Mouse (Mus musculus): ENCODE data around the gene Nppc. TPM values are rescaled to one million over a fixed set of nuclear protein-coding genes. Genes with fewer than 3 reads are reported as not detected.

Gene Nppc
- total and polyA plus RNA-seq, 3 experiments, result not detected

- H3K9ac ChIP-seq (ENCODE audit: control insufficient read depth, low read depth, low read length, poor library complexity, severe bottlenecking), result no peak overlapping the region
- H3K36me3 ChIP-seq (ENCODE audit: control insufficient read depth in 1 of 2, insufficient read depth in 2 of 2, low read length in 2 of 2), result peaks cover 0 to 5% of the 10 kb centered on the region in 2 experiments; a peak in 2 of 4 replicates
- H3K4me1 ChIP-seq (ENCODE audit: control insufficient read depth in 1 of 2, insufficient read depth in 2 of 2, low read length in 2 of 2), result peaks cover 0 to 15% of the 10 kb centered on the region in 2 experiments; a peak in 3 of 4 replicates
- no peak overlapping the region for H3K4me3 ChIP-seq (ENCODE audit: control insufficient read depth in 1 of 2, insufficient read depth in 1 of 2, low read depth in 2 of 2, low read length in 2 of 2)
- no peak overlapping the region for H3K27ac ChIP-seq (ENCODE audit: control insufficient read depth, low read depth, low read length)
- TF ChIP-seq RAD21 (IDR thresholded peaks at IDR 0.05; ENCODE audit: low read depth, low read length) (no peak), KAT2A (conservative IDR thresholded peaks at IDR 0.05; ENCODE audit: low read depth, low read length) (no peak), HCFC1 (IDR thresholded peaks at IDR 0.05; ENCODE audit: low read depth, low read length) (no peak), GABPA (IDR thresholded peaks at IDR 0.05; ENCODE audit: low read depth, low read length) (no peak), NELFE (IDR thresholded peaks at IDR 0.05; ENCODE audit: low read depth, low read length) (no peak), MXI1 (IDR thresholded peaks at IDR 0.05; ENCODE audit: low read depth, low read length) (no peak), RCOR1 (IDR thresholded peaks at IDR 0.05; ENCODE audit: low read depth, low read length) (no peak), ELF1 (IDR thresholded peaks at IDR 0.05; ENCODE audit: low read depth, low read length) (no peak), ETS1 (IDR thresholded peaks at IDR 0.05; ENCODE audit: low read depth, low read length) (no peak), POLR2AphosphoS5 (IDR thresholded peaks at IDR 0.05; ENCODE audit: borderline replicate concordance, low read depth, low read length) (no peak), E2F4 (IDR thresholded peaks at IDR 0.05; ENCODE audit: borderline replicate concordance, low read depth, low read length) (no peak), BHLHE40 (IDR thresholded peaks at IDR 0.05; ENCODE audit: borderline replicate concordance, low read depth, low read length) (no peak), MAZ (IDR thresholded peaks at IDR 0.05; ENCODE audit: low read depth, low read length) (no peak), TBP (IDR thresholded peaks at IDR 0.05; ENCODE audit: low read depth, low read length) (no peak)
- no peaks in the 10 kb centered on the region for H3K9me3 ChIP-seq (replicated peaks; ENCODE audit: insufficient read depth, low read length)
- no peaks in the 10 kb centered on the region for H3K79me2 ChIP-seq (ENCODE audit: control insufficient read depth, insufficient read depth, low read length, poor library complexity)
- DNase-seq (ENCODE audit: low read depth, low spot score), result no peak
- peaks cover 2% of the 10 kb centered on the region in 2 experiments; a peak in 2 of 4 replicates for H3K27me3 ChIP-seq (ENCODE audit: control insufficient read depth in 1 of 2, insufficient read depth in 2 of 2, low read length in 2 of 2)
Observed at GRCm38 (mm10) chr1:86633840-86634750, 36.3 kb downstream of the Nppc start.

GRCm38 (mm10) chr1:86633434-86633833, 36.9 kb downstream of the Nppc start:
- Histone ChIP-seq H3K79me2 (ENCODE audit: control insufficient read depth, insufficient read depth, low read length, poor library complexity) (no peaks in the 10 kb centered on the region), H3K27ac (ENCODE audit: control insufficient read depth, low read depth, low read length) (no peak overlapping the region), H3K27me3 (ENCODE audit: control insufficient read depth in 1 of 2, insufficient read depth in 2 of 2, low read length in 2 of 2) (peaks cover 2% of the 10 kb centered on the region in 2 experiments; a peak in 2 of 4 replicates), H3K9me3 (replicated peaks; ENCODE audit: insufficient read depth, low read length) (no peaks in the 10 kb centered on the region), H3K4me1 (ENCODE audit: control insufficient read depth in 1 of 2, insufficient read depth in 2 of 2, low read length in 2 of 2) (peaks cover 0 to 15% of the 10 kb centered on the region in 2 experiments; a peak in 3 of 4 replicates), H3K36me3 (ENCODE audit: control insufficient read depth in 1 of 2, insufficient read depth in 2 of 2, low read length in 2 of 2) (peaks cover 0 to 5% of the 10 kb centered on the region in 2 experiments; a peak in 2 of 4 replicates), H3K9ac (ENCODE audit: control insufficient read depth, low read depth, low read length, poor library complexity, severe bottlenecking) (no peak overlapping the region), H3K4me3 (ENCODE audit: control insufficient read depth in 1 of 2, insufficient read depth in 1 of 2, low read depth in 2 of 2, low read length in 2 of 2) (no peak overlapping the region)
- TF ChIP-seq MAZ (IDR thresholded peaks at IDR 0.05; ENCODE audit: low read depth, low read length) (no peak), MEF2A (IDR thresholded peaks at IDR 0.05; ENCODE audit: extremely low read depth, insufficient replicate concordance, low read depth, low read length, poor library complexity, severe bottlenecking) (no peak), MAFK (IDR thresholded peaks at IDR 0.05; ENCODE audit: borderline replicate concordance, low read depth, low read length) (no peak), POLR2A (IDR thresholded peaks at IDR 0.05; ENCODE audit: control insufficient read depth in 1 of 2, insufficient read depth in 1 of 2, low read depth in 1 of 2, low read length in 2 of 2, poor library complexity in 1 of 2) (no peak), MYB (IDR thresholded peaks at IDR 0.05; ENCODE audit: low read depth, low read length) (no peak), SIN3A (IDR thresholded peaks at IDR 0.05; ENCODE audit: low read length) (no peak), KAT2A (conservative IDR thresholded peaks at IDR 0.05; ENCODE audit: low read depth, low read length) (no peak), E2F4 (IDR thresholded peaks at IDR 0.05; ENCODE audit: borderline replicate concordance, low read depth, low read length) (no peak), JUND (IDR thresholded peaks at IDR 0.05; ENCODE audit: low read depth, low read length) (no peak), ZNF384 (IDR thresholded peaks at IDR 0.05; ENCODE audit: low read depth, low read length) (no peak), TCF12 (IDR thresholded peaks at IDR 0.05; ENCODE audit: low read depth, low read length) (no peak)
- no peak for DNase-seq (ENCODE audit: low read depth, low spot score)
